Mouse (Mus musculus): ENCODE measurements around the gene Odf3l2.
A peak's percentile ranks its signal among the peaks of the same experiment; 100 is the strongest.

Gene Odf3l2

DNA sequence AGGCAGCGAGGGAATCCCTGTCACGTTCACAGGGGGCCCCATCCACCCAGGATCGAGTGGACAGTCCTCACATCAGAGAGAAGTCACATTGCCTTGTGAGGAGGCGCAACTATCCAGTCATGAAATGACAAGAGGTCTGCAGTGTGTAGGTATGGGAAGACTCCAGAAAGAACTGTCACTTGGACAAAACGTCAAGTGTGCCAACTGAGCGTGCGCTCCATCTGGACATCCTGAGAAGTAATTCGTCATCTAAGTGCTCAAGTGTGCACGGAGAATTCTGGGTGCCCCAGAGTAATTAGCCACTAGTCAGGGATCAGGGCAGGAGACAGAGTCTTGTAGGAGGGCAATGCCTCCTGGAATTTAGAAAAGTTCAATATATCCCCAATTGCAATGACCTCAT lies 20.1 kb downstream of the Odf3l2 start:
- DNase-seq: no peak

DNA sequence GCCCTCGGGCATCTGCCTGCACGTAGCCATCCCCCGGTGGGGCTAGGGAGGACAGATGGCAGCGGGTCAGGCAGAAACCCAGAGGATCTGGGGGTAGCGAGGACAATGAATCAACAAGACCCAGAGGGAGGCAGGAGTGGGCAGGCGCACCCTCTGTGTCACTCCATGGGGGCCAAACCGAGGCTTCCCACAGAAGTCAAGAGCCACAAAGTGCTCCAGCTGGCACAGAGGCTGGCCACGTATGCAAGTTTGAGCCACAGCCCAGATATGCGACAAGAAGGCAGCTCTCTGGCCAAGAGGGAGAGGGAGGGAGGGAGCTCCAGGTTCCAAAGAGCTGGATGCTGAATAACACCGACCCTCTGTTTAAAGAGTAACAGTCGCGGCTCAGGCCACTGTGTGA lies 21.6 kb downstream of the Odf3l2 start:
- peak in 1 of 2 experiments; percentile 21 for DNase-seq

DNA sequence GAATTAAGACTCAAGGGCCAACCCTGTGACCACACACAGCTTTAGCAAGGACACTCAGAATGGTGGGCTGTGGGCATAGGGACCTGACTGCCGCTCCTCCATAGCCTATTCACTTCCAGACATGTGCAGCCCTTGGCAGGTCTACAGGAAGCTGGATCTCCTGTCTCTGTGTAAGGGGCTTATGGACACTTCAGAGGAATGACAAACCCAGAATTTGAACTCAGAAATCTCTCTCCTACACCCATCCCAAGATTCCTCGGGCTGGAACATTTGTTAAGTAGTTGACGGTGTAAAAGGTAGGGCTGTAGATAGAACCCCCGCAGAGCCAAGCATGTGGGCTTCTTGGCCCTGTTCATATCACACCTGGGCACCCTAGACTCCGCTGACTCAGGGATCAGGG lies 29.2 kb downstream of the Odf3l2 start:
- no peak for DNase-seq

DNA sequence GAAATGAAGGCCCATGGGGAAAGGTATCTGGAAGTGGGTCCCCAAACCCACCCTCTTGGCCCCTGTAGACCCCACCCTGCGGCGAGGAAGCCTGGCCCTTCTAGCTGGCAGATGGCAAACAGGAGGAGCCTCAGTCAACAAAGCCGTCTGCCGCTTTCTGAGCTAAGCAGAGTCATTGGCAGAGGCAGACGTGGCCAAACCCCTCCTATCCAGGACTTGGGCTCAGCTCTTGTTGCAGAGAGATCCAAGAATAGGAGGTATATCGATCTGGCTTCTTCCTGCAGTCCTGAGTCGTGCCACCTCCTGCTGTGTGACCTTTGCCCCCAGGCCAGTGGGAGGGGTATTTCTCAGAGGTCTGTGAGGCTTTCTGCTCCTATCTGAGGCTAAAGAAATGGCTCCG lies 29.7 kb downstream of the Odf3l2 start:
- peak; percentile 47 to 53 for DNase-seq

DNA sequence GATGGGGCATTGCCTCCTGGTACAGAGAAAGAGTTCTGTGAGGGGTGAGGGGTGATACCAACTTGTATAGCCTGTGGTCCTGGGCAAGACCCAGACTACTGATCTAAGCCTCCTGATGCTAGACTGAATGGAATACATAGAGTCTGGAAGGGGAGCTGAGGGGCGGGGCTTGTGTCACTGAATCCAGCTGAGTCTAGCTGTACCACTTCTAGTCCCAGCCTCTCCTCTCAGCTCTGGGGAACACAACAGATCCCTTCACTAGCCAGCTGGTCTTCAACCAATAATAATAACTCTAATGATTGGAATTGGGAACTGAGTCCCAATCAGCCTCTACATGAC lies 31.3 kb downstream of the Odf3l2 start:
- no peak for DNase-seq

DNA sequence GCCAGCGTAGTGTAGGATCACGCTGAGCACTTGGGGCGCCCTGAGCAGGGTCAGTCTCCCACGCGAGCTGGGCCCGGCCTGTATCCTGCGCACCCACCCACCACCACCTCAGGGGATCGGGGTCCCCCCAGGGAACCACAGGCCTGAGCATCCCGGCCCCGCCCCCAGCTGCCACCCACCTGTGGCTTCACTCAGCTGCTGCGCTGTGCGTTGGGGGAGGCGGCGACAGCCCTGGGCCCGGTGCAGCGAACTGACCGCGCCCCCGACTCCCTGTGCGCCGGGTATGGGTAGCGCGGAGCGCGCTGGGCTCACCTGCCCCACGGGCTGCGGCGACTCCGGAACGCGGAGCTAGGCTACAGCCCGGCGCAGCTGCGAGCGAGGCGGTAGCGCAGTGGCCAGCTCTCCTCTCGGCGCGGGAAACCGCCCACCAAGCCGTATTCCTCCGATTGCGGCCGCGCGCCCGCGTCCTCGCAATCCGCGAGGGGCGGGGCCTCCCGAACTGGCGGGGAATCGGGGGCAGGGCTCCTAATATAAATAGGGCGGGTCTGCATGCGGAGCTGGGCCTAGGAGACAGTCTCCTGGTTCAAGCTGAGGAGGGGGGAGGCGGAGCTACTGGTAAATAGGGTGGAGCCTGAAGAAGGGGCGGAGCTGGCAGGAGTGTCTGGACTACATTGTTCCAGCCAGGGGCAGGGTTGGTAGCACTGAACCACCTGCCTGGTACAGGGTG lies 31.8 kb downstream of the Odf3l2 start, which contains the start of gene C2cd4c:
TSS of gene C2cd4c (minus strand) at position 448 of the 727 bp plus-strand sequence.
- DNase-seq: peak; percentile 66 to 72

DNA sequence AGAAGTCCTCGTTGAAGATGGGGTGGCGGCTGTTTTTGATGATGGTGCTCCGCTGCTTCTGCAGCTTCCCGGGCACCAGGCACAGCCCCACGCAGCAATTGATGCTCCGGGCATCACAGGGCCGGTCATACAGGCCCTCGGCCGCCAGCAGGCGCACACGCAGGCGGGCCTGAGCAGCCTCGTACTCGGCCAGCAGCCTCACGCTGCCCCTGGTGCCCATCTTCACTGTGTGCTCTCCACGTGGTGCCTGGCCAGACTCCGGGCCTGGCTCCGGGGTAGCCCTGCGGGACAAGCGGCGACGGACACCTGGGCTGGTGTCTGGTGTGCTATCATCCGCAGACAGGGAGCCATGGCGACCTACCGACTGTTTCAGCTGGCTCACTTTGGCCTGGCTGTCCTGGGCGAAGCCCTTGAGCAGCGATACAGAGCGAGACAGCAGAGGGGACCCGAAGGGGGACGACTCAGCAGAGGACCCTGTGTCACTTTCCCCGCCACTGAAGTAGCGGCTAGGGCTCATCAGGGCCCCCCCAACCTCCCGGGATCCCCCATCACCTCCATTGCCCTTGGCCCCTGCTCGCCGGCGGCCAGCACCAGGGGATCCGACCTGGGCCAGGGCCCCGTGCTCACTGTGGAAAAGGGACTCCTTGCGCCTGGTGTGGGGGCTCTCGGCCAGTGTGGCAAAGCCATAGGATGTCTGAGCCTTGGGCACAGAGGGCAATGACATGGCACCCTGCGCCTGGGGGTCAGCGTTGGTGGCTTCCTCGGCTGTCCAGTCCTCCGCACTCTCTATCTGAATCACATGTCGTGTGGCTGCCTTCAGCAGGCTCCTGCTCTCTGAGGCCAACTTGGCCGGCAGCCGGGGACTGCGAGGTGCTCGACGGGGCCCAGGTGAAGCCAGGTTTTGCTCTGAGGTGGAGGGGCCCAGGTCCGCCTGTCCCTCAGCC lies 33.1 kb downstream of the Odf3l2 start:
- peak; percentile 35 to 50 for DNase-seq

DNA sequence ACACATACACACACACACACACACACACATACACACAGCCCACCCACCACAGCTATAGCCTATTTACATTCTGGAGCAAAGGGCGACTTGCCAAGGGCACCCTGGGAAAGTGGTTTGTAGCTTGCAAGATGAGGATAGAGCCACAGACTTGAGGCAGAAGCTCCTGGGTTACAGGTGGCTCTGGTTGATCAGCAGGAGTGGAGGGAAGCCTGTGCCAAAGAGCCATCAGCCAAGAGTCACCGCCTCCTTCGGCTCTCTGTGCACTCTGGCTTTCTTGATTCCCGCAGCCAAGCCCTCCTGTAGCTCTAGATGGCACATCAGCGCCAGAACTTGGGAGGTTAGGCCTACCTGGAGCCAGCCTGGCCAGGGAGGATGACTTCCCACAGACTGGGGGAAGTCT lies 34.2 kb downstream of the Odf3l2 start:
- no peak for DNase-seq

DNA sequence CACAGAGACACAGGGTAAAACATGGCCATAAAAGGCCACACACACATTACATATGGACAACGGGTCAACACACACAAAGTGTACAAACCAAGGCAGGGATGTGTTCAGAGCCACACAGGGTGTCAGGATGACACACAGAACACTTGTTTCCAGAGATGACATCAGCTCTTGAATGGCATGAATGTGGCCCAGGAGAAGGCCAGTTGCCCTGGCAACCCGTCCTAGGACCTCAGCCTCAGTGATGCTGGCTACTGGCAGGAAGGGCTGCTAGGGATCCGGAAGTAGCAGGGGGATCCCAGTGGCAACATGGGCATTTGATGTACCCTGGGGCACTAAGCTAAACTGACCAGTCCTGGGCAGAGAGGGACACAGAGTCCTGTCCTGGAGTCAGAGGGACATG lies 36.3 kb downstream of the Odf3l2 start:
- no peak for DNase-seq

DNA sequence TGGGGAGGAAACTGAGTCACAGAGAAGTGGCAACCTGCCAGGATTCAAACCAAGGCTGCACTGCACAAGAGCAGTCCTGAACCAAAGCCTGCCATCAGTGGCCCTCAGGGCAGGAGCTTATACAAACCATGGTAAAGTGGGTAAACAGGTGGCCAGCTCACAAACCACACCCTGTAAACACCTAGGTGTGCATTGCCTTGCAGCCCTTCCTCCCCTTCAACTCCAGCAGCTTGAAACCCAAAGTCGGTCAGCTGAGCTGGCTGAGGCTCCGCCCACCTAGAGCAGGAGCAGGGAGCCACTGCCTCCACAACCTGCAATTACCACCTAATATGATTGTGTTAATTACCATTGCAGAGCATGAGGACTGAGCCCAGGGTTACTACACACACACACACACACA lies 37.6 kb downstream of the Odf3l2 start:
- DNase-seq: no peak

DNA sequence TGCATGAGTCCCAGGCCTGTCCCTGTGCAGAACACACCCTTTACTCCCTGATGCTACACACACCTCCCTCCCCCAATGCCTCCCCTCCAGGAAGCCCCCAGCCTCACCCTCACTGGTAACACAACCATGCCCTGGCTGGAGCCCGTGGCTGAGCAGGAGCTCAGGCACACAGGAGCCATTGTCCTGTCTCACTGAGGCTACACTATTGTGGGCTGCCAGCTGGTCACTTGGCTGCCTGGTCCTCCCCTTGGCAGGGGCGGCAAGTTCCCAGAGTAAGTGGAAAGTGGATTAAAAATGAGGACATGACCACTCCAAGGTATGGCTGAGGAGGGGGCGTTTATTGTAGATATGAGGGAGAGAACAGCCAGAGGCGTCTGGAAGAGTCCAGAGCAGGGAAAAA lies 39.0 kb downstream of the Odf3l2 start:
- DNase-seq: no peak

DNA sequence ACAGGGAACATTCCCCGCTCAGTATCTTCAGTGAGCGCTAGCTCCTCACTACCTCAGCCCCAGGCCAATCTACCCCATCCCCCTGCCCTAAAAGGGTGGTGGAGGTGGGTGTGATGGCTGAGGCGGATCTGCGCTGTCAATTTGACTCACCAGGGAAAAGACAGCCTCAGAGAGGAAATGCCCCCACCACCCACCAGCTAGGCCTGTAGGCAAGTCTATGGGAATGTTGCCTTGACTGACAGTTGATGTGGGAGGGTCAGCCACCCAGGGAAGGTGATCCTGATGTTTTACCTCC lies 47.7 kb downstream of the Odf3l2 start:
- no peak for DNase-seq

DNA sequence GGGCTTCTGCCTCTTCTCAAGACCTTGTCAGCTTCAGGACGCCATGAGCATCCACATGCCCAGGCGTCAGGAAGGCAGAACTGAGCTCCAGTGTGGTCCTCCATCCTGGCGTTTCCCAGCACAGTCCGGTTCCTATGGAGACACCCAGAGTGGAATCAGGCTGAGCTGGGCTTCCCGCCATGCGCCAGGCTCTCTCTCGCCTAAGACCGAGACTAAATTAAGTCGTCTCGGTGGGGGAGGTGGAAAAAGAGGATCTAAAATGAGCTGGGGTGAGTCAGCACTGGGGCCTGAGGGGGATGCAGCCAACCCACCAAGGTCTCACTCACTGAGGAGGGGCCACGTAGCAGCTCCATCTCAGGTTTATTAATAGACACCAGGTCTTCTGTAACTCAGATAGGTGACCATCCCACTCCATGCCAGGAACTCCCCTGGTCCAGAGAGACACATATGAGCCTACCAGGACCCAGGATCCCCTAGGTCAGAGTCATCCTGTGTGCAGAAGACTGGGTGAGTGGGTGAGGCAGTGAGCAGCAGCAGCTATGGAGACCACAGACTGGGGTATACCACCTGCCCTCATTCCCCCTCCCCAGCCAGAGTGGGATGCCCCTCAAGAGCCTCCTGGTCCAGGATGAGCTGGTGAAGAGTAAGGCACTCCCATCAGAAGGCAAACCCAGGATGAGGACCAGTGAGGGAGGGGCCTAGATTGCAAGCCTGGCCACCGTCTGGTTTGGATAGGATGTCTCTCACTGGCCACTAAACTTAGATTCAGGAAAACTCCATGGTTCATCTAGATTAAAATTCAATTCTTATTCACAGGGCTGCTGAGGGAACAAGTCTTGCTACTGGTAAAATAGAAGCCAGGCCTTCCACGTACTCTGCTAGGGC lies 48.2 kb downstream of the Odf3l2 start:
- no peak for DNase-seq

DNA sequence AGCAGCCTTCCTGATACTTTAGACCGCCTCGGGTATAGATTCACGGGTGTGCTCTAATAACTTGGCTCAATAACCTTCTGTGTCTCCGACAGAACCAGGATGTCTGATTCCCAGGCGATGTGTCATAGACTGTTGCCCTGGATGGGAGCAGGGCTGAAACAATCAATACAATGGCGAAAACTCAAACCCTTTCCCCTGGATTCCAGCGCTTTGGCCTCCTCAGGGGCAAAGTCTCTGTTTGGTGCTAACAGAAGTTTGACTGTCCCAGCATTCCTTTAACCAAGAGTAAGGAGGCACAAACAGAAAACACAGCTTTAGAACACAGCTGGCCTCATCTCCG lies 50.0 kb downstream of the Odf3l2 start:
- no peak for DNase-seq

DNA sequence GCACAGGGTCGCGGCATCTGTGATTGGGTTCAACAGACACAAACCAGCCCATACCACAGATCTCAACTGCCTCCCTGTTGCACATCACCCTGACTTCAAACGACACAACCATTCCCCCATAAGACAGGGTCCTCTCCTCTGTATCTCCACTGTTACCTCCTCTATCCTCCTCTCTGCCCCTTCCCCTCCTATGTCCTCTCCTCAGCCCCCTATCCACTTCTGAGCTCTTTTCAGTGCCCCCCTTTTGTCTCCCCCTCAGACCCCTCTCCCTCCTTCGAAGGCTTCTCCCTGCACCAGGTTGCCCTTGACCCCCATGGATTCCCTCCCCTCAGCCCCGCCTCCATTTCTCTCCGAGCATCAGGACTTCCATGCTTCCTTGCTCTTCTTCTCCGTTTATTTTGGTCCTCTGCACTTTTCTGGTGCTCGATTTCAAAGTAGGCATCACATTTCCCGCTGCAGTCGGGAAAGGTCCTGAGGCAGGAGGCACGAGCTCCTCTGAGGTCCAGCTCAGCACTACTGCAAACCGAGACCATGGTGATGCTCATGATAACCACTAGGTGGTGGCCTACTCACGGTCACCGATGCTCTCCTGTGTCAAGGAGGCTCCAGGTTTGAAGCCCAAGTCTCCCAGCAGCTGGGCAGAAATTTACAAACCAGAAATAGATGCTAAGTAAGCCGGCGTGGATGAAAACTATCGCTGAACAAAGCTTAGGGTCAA lies 50.5 kb downstream of the Odf3l2 start:
- peak; percentile 73 for DNase-seq

DNA sequence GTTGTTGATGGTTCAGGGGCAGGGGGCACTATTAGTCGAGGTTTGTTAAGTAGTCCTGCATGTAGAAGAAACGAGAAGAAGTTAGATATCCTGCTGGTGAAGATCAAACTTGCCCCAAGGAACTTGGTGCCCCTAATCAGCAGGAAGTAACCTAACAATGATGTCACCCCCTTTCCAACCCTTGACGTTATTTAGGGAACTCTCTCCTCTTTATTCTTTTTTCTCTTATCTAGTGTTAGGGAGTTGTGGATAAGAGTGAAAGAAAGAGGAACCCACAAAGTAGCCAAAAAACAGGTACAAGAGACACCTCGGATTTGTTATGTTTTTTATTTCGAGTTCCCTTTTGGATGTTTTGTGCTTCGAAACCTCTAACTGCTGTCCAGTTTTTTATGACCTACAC lies 51.4 kb downstream of the Odf3l2 start:
- no peak for DNase-seq

DNA sequence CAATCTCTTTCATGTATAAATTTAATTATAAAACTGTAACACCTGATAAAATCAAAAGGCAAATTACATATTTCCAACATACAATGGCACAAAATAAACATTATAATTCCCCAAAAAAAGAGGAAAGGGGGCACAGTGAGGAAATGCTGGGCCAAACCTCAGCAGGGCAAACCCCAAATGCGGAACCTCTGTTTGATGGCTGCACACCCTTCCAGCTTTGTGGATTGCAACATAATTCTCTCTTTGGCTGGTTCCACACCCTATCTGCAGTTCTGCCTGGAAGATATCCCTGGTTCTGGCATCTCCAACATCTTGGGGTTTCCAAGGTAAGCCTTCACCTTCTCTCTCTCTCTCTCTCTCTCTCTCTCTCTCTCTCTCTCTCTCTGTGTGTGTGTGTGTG lies 54.8 kb downstream of the Odf3l2 start:
- DNase-seq: no peak

Data from cerebellum, adult 18-20 months (tissue).